In the genomic region with DNA sequence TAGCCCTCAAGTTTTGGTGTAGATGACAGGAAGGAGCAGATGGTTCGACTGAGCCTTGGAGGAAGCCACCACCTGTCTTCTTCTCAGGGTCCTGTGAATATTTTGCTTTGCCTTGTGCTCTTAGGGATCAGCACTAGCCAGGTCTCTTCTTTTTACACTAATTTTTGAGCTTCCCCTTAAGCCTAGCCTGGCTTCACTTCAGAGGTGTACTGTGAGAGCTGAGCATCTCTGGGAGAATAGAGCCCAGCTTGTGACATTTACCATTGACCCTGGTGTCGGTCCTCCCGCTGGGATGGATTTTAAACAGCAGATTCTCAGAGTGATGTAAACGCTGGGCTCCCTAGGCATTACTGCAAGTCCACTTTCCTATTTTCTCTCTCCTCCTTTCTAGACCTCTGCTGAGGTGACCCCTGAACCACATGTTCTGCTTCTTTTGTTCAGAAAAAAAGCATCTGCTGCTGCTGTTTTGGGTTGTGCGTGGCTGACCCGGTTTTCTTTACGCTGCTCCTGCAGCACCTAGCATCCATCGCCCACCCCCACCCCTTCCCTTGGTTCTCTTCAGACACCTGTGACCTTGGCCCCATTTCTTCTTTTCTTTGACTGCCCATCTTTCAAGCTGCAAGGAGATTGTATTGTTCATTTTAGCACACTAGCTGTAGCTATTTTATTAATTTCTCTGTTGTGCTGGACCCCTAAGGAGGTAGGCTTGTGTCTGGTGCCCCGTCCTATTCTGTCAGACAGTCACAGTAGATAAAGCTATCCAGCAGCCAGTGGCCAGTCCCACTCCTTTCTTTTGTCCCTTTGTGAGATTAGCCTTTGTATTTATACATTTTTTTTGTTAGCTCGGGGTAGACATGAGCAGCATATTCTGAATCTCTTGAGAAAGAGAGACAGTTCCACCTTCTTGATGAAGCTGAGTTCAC, we compare ENCODE assay signal across 18 mouse cellular contexts. TPM values are rescaled to one million over a fixed set of nuclear protein-coding genes. Genes with fewer than 3 reads are reported as not detected.
DNase-seq lines count a peak whose midpoint lies in the region; ATAC-seq and TF ChIP-seq lines count a peak whose summit lies in the region.
"Had no signal": no experiment of that assay in that cellular context is flagged by ENCODE, and none has a peak within 500 bp of the region (broad histone marks: within the 10 kb centered on the region; RNA-seq: fewer than 3 reads in every experiment).

No protein-coding gene starts in this region.

- H3K4me2 ChIP-seq in forebrain, embryonic 13.5 days, result no peak overlapping the region
- no peak overlapping the region for H3K4me2 ChIP-seq in forebrain, postnatal 0 days (ENCODE audit: low read depth)
- no peak overlapping the region for H3K4me2 ChIP-seq in midbrain, embryonic 15.5 days
- H3K4me2 ChIP-seq: embryonic facial prominence, embryonic 13.5 days; kidney, embryonic 15.5 days; limb, embryonic 12.5 days; neural tube, embryonic 12.5 days had no signal

- WGBS in forebrain, embryonic 13.5 days, result 36% methylated on average over 10 of the region's 10 CpGs
- whole genome bisulfite sequencing in forebrain, postnatal 0 days, result 45% methylated on average over 10 of the region's 10 CpGs
- 24% methylated on average over 10 of the region's 10 CpGs for WGBS in midbrain, embryonic 15.5 days
- WGBS in kidney, adult 2 months, result 55% methylated on average over 10 of the region's 10 CpGs

- H3K9me3 ChIP-seq in forebrain, embryonic 13.5 days (replicated peaks), result no peaks in the 10 kb centered on the region
- H3K9me3 ChIP-seq in forebrain, postnatal 0 days (ENCODE audit: low read length), result no peaks in the 10 kb centered on the region
- no peaks in the 10 kb centered on the region for H3K9me3 ChIP-seq in midbrain, embryonic 15.5 days
- H3K9me3 ChIP-seq: embryonic facial prominence, embryonic 13.5 days; kidney, embryonic 15.5 days; limb, embryonic 12.5 days; neural tube, embryonic 12.5 days had no signal

- intact Hi-C loops in heart, postnatal 25 days (cut with DNase I), result no loop called here

- no peak overlapping the region for H3K4me3 ChIP-seq in forebrain, embryonic 13.5 days
- H3K4me3 ChIP-seq in forebrain, postnatal 0 days (ENCODE audit: low read depth, low read length), result no peak overlapping the region
- no peak overlapping the region for H3K4me3 ChIP-seq in midbrain, embryonic 15.5 days
- H3K4me3 ChIP-seq in kidney, adult 2 months (ENCODE audit: insufficient read depth, low read depth, low read length), result no peak overlapping the region
- H3K4me3 ChIP-seq: embryonic facial prominence, embryonic 13.5 days; kidney, embryonic 15.5 days; limb, embryonic 12.5 days; neural tube, embryonic 12.5 days had no signal

- no peak for TF ChIP-seq POLR2A in kidney, adult 2 months (IDR thresholded peaks at IDR 0.05; ENCODE audit: low read depth, low read length)

- H3K9ac ChIP-seq in forebrain, embryonic 13.5 days, result no peak overlapping the region
- H3K9ac ChIP-seq in forebrain, postnatal 0 days, result no peak overlapping the region
- H3K9ac ChIP-seq in midbrain, embryonic 15.5 days, result no peak overlapping the region
- H3K9ac ChIP-seq: embryonic facial prominence, embryonic 13.5 days; kidney, embryonic 15.5 days; limb, embryonic 12.5 days; neural tube, embryonic 12.5 days had no signal

- ATAC-seq in forebrain, embryonic 13.5 days, result peak; percentile 55; the same call in 1 of the 2 replicates
- ATAC-seq in forebrain, postnatal 0 days, result no peak
- ATAC-seq in midbrain, embryonic 15.5 days (replicated peaks), result peak; percentile 78

- no peaks in the 10 kb centered on the region for H3K27me3 ChIP-seq in forebrain, embryonic 13.5 days
- H3K27me3 ChIP-seq in forebrain, postnatal 0 days (ENCODE audit: insufficient read depth, low read length), result no peaks in the 10 kb centered on the region
- no peaks in the 10 kb centered on the region for H3K27me3 ChIP-seq in midbrain, embryonic 15.5 days (replicated peaks)
- no peaks in the 10 kb centered on the region for H3K27me3 ChIP-seq in kidney, adult 2 months (replicated peaks; ENCODE audit: control insufficient read depth, insufficient read depth, low read length)
- H3K27me3 ChIP-seq: embryonic facial prominence, embryonic 13.5 days; kidney, embryonic 15.5 days; limb, embryonic 12.5 days; neural tube, embryonic 12.5 days had no signal

- no peaks in the 10 kb centered on the region for H3K4me1 ChIP-seq in forebrain, embryonic 13.5 days
- H3K4me1 ChIP-seq in forebrain, postnatal 0 days (ENCODE audit: insufficient read depth), result no peaks in the 10 kb centered on the region
- H3K4me1 ChIP-seq in midbrain, embryonic 15.5 days, result no peaks in the 10 kb centered on the region
- H3K4me1 ChIP-seq in kidney, adult 2 months (ENCODE audit: control insufficient read depth, insufficient read depth, low read length), result no peaks in the 10 kb centered on the region
- H3K4me1 ChIP-seq: embryonic facial prominence, embryonic 13.5 days; kidney, embryonic 15.5 days; limb, embryonic 12.5 days; neural tube, embryonic 12.5 days had no signal

- no peak for TF ChIP-seq CTCF in forebrain, postnatal 0 days (IDR thresholded peaks at IDR 0.05; ENCODE audit: low read depth)
- TF ChIP-seq CTCF in kidney, adult 2 months (conservative IDR thresholded peaks at IDR 0.05; ENCODE audit: insufficient read depth, insufficient read length, low read depth, low read length), result no peak

- no peaks in the 10 kb centered on the region for H3K36me3 ChIP-seq in forebrain, embryonic 13.5 days (ENCODE audit: poor library complexity, severe bottlenecking)
- no peaks in the 10 kb centered on the region for H3K36me3 ChIP-seq in forebrain, postnatal 0 days (ENCODE audit: insufficient read depth)
- no peaks in the 10 kb centered on the region for H3K36me3 ChIP-seq in midbrain, embryonic 15.5 days (replicated peaks)
- no peaks in the 10 kb centered on the region for H3K36me3 ChIP-seq in kidney, adult 2 months (ENCODE audit: control insufficient read depth, insufficient read depth, low read length)
- H3K36me3 ChIP-seq: embryonic facial prominence, embryonic 13.5 days; kidney, embryonic 15.5 days; limb, embryonic 12.5 days; neural tube, embryonic 12.5 days had no signal

- DNase-seq in forebrain, postnatal 0 days, result no peak
- DNase-seq in cerebellum, adult 11-12 months, result peak; percentile 54
- DNase-seq in cerebellum, postnatal 14 days, result peak; percentile 8 to 31
- no peak for DNase-seq in urinary bladder, adult 2 months (ENCODE audit: low spot score)
- DNase-seq in heart, postnatal 25 days (ENCODE audit: low spot score), result no peak
- DNase-seq in kidney, adult 2 months, result no peak
- DNase-seq: adrenal gland, adult 8-10 months; heart, postnatal 36 days; lung, postnatal 14 days; thymus, adult 18-20 months had no signal

- H3K27ac ChIP-seq in forebrain, embryonic 13.5 days, result no peak overlapping the region
- no peak overlapping the region for H3K27ac ChIP-seq in forebrain, postnatal 0 days (ENCODE audit: low read depth, low read length)
- H3K27ac ChIP-seq in midbrain, embryonic 15.5 days, result 0 out of 2 replicates have a peak overlapping the region, but pooled peaks have one; percentile 6
- no peak overlapping the region for H3K27ac ChIP-seq in kidney, adult 2 months (ENCODE audit: insufficient read depth, low read depth, low read length)
- H3K27ac ChIP-seq: embryonic facial prominence, embryonic 13.5 days; kidney, embryonic 15.5 days; limb, embryonic 12.5 days; neural tube, embryonic 12.5 days had no signal

RNA-seq across cellular contexts. Expression of a gene that starts 38.6 kb away (rescaled TPM):
- 21.5 and 30.0 TPM in 2 replicates for polyA plus RNA-seq in forebrain, embryonic 13.5 days (2015; fragmentation: Nextera tagmentation; extraction: Ambion mirVana)
- 155 and 177 TPM in 2 replicates for total RNA-seq in forebrain, postnatal 0 days (2014; rRNA removed)
- 136 and 185 TPM in 2 replicates for polyA plus RNA-seq in forebrain, postnatal 0 days (2015; fragmentation: Nextera tagmentation; extraction: Ambion mirVana)
- polyA plus RNA-seq in midbrain, embryonic 15.5 days (2015; fragmentation: Nextera tagmentation; extraction: Ambion mirVana), result 119 and 126 TPM in 2 replicates
- 0.28 and 0.46 TPM in 2 replicates for polyA plus RNA-seq in urinary bladder, adult 2 months (2012; rRNA removed)
- not detected for total RNA-seq in heart, postnatal 25 days (2021)
- 0.11 and 0.14 TPM in 2 replicates for polyA plus RNA-seq in kidney, adult 2 months (2012; rRNA removed)
- total RNA-seq: heart, postnatal 36 days; megakaryocyte-erythroid progenitor cell, adult 5-6 weeks; MEL had no signal

Comparison
In these comparisons a context has a peak if more than half of its experiments do, and no peak if none do; other contexts are left out.
1. DNase-seq: peak in cerebellum, adult 11-12 months (single experiment) and cerebellum, postnatal 14 days (2 of 2); none in forebrain, postnatal 0 days (single experiment), urinary bladder, adult 2 months (single experiment), heart, postnatal 25 days (single experiment) and kidney, adult 2 months (single experiment).
2. RNA of a gene that starts 38.6 kb away (polyA plus RNA-seq): 136 to 185 TPM in forebrain, postnatal 0 days, 119 to 126 TPM in midbrain, embryonic 15.5 days and 21.5 to 30.0 TPM in forebrain, embryonic 13.5 days; 0.28 to 0.46 TPM in urinary bladder, adult 2 months and 0.11 to 0.14 TPM in kidney, adult 2 months; every median in the first group is over 10 times any median in the second.